Mouse (Mus musculus) cerebellum, adult 8-10 months (tissue): Measurements from ENCODE around the gene Cts6.
"Not testable (repeated sequence)": the region's sequence is repeated elsewhere in the genome, so short reads cannot be mapped to it uniquely, and the experiment has no call there.

Source experiments
- DNase-seq: peaks from one replicate; pipeline ENCODE4 v3.0.0; 2022

Cts6 gene

GRCm38 (mm10) chr13:61203310-61203709 lies at the start of gene Cts6:
Gene Cts6, minus strand, starts transcription at chr13:61203410.
- DNase-seq = no peak

- DNase-seq = peak; percentile 2
Measured at GRCm38 (mm10) chr13:61241076-61241947, 38.1 kb upstream of the Cts6 start.

- DNase-seq = not testable (repeated sequence)
Measured at GRCm38 (mm10) chr13:61185151-61185933, 17.9 kb downstream of the Cts6 start.

- no peak for DNase-seq
Measured at GRCm38 (mm10) chr13:61164622-61165021, 38.6 kb downstream of the Cts6 start.

GRCm38 (mm10) chr13:61164156-61164555 lies 39.1 kb downstream of the Cts6 start, which contains the start of gene Ctsr:
Gene Ctsr, minus strand, starts transcription at chr13:61164256.
- DNase-seq = no peak
